Mouse (Mus musculus): ENCODE data around the gene Il1f5. TPM values are rescaled to one million over a fixed set of nuclear protein-coding genes. Genes with fewer than 3 reads are reported as not detected.

The Il1f5 gene
- total RNA-seq (2021) = not detected in 2 replicates
- long read RNA-seq = 0 reads

DNA sequence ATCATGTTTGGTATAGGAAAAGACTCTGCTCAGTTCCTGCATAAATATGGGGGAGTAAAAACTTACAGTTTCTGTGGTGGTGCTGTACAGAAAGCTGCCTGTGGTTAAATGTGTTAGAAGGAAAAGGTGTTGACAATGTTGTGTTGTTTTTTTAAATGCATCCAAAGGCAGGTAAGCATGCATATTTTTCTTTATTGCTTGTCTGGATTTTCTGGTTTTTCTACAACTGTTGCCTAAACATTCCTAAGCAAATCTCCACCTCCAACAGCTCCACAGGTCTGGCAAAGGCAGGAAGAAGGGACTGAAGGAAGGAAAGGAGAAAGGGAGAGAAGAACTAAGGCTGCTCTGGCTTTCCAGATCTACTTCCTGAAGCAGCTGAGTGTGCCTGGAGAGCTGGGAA, at the start of gene Il1f5:
TSS of gene Il1f5 (plus strand) at position 301 of the 400 bp plus-strand sequence.
- no peak for DNase-seq

DNA sequence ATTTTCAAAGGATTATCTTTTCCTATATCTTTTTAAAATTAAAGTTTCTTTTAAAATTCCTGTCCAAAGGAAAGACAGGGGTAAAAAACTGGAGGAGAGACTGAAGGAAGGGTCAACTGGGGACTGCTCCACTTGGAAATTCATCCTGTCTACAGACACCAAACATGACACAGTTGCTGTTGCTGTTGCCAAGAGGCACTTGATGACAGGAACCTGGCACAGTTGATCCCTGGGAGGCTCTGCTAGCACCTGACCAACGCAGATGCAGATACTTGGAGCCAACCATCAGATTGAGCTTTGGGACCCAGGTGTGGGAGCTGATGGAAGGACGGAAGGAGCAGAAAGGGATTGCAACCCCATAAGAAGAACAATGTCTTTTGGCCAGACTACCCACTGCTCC, 49.6 kb upstream of the Il1f5 start:
- DNase-seq = no peak

DNA sequence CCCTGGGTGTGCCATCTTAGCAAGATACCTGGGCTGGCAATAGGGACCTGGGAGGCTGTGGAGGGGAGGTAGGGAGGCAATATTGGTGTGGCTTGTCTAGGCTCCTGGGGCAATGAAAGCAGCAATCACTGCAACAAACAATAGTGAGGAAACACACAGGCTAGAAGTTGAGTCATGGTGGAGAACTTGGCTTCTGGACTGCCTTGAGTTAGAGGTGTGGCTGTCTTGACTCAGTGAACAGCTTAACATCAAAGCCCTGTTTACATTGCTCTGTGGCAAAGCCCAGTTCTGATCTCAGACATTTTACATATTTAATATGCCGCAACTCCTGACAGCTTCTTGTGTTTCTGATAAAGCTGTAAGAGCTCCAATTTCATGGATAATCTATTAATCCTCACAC, 9.3 kb upstream of the Il1f5 start:
- no peak for DNase-seq

DNA sequence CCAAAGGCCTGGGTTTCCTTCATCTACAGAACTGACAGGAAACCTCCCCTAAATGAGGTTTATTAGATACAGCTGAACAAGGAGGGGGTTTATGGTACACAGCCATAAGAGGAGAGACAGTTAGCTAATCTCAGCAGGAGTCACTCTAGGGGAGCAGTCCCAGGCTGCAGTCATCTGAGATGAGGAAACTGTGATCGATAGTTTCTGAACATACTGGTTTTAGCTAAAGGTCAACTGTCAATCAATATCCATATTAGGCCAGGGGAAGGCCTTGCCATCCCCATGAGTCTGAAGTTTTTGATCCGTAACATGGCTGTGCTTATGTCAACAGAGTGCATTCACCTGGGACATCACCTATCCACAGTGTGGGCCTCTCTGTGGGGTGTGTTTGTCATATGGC, 3.1 kb upstream of the Il1f5 start:
- no peak for DNase-seq

DNA sequence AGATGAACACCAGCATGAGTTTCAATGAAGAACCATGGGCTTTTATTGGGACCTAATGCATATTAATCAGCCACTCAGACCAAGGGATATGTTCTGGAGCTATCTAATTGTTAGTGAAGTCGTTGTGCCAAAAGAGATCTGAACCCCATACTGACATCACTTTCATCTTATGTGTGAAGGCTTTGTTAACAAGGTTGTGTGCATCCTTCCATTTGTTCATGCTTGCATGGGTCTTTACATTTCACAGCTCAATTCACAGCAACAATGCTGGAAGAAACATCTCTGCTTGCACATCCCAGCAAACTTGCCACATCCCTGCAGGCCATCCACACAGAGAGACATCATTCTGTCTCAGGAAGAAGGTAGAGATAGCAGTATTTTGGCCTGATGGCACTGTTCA, 1.6 kb upstream of the Il1f5 start:
- no peak for DNase-seq

DNA sequence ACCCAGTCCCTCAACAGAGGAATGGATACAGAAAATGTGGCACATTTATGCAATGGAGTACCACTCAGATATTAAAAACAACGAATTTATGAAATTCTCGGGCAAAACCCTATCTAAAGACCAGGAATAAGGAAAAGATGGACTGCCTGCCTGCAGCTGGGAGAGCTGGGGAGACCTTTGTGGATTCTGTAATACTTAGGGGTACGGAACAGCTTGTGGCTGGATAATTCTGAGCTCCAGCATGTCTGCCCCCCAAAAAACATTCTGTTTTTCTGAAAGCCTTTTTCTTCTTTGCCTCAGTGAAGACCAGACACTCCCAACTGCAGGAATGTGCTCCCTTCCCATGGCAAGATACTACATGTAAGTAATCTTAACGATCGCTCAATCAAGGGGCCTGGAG, 14.1 kb downstream of the Il1f5 start, which contains the start of gene Il1f10:
TSS of gene Il1f10 (plus strand) at position 301 of the 400 bp plus-strand sequence.
- no peak for DNase-seq

DNA sequence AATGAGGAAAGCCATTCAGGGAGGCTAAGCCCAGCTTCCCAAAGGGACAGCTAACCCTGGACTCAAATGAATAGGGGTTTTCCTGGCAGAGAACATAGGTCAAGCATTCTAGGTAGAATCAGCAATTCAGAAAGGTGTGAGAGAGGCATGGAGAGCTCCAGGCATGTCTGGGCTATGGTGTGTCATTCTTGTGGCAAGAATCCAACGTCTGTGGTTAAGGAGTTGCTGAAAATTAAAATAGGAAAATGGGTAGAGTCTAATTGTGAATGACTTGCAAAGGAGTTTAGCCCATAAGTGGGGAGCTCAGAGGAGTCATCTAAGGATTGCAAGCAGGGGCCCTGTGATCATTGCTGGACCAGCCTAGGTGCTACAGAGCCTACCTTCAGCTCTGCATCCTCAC, 17.9 kb downstream of the Il1f5 start:
- DNase-seq = no peak

DNA sequence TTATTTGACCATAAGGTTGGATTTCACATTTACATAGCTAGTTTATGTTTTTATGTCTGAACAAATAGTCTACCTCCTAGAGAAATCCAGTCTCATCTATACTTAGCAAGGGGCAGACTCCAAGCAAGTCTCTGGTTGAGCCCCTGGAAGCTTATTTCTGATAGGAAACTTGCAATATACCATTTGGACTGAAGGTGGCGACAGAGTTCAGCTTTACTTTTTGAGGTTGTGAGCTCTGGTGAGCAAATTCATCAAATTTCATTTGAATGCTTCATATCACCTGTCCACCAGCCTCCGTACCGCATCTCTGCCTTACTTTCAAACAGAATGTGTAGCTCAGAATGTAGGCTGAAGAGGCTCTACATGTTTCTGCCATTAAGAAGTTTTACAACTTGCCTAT, 20.1 kb downstream of the Il1f5 start:
- no peak for DNase-seq

DNA sequence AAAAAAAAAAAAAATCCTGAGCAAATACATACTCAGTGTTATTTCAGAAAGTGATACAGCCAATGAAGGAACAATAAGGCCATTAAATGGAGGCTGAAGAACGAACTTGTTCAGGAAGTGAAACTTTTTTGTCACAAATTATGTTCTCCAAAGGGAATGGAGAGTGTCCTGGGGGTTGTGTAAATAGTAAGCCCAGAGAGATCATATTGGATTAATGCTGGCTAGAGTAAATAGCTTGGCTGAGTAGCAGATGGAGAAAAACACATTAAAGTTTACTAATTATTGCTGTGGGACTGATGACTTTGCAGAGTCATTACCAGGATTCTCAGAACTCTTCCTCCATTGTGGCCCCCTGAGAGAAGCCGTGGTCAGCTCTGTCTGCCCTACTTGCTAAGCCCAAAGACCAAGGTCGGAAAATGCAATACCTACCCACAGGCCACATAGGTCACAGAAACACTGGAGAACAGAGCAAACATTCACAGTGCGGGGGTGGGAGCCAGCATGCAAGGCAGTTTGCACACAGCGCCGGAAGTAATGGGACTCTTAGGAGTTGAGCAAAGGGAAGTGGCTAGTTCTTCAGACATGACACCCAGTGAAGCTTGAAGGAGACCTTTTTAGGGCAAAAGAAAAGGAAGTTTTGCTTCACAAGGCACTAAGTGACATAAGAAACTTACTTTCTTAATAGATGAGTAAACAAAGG, 34.7 kb downstream of the Il1f5 start:
- no peak for DNase-seq

DNA sequence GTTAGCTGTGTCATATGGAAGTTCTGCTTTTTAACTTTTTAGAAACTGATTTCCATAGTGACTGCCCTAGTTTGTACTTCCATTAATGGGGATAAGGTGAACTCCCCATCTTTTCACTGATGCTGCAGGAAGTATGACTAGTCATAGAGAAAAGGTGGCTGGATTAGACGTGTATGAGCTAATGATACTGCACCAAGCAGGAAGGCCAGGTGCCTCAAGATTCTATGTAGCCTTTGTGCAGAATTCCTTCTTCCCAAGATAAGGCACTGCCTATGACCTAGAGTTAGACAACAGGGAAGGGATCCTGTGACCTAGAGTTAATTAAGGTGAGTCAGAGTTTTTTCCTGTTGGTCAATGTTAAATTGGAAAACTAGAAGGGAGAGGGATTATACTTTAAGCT, 40.2 kb downstream of the Il1f5 start:
- DNase-seq = no peak

DNA sequence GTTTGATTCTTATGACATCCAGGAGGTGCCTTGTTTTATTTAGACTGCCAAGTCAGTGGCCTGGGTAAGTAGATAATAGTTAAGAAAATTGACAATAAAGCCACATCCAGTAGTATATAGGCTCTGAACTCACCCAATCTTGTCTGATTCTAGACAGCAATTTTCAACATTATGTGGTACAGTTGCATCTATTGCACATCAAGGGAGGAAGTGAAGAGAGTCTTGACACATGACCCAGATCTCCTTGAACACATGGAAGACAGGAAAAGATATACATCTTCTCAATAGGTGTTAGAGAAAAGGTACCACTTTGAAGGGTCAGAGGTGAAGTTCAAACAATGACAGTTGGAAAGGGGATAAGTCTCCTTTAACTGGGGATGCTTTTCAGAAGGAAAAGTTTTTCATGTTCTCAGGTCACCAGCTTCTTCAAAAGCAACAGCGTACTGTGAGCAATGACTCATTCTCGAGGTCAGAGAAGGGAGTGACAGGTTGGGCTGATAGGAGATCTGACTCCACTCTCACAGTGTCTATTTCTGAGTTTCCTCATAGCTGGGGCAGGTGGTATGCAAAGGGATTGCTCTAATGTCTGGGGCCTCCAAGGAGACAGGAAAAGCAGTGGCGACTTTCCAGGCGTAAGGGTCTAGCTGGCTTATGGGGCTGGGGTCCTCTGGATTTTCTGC, 41.3 kb downstream of the Il1f5 start:
- no peak for DNase-seq

Other genes starting within 250 kb of the Il1f5 start
- 11.7 and 19.9 TPM in 2 replicates for gene Hnmt, start 227.6 kb upstream of the Il1f5 start, total RNA-seq (2021)
- gene Tbpl2, start 180.4 kb upstream of the Il1f5 start, total RNA-seq (2021) = not detected in 2 replicates
- not detected in 2 replicates for gene Il1f8, start 123.8 kb upstream of the Il1f5 start, total RNA-seq (2021)
- gene Il1f9, start 90.5 kb upstream of the Il1f5 start, total RNA-seq (2021) = not detected in 2 replicates
- not detected in 2 replicates for gene Il1f6, start 61.5 kb upstream of the Il1f5 start, total RNA-seq (2021)
- gene Il1f10, start 14.2 kb downstream of the Il1f5 start, total RNA-seq (2021) = not detected in 2 replicates
- gene Il1rn, start 59.9 kb downstream of the Il1f5 start, total RNA-seq (2021) = 0.43 and 0.95 TPM in 2 replicates
- gene Psd4, start 90.6 kb downstream of the Il1f5 start, total RNA-seq (2021) = 2.5 and 3.6 TPM in 2 replicates
- not detected in 2 replicates for gene Pax8, start 198.6 kb downstream of the Il1f5 start, total RNA-seq (2021)

All from adrenal gland, postnatal 25 days (tissue).